Mouse (Mus musculus): ENCODE results near the gene Col4a2. TPM values are rescaled to one million over a fixed set of nuclear protein-coding genes. Genes with fewer than 3 reads are reported as not detected.
A peak's percentile ranks its signal among the peaks of the same experiment; 100 is the strongest.

Col4a2 gene
- polyA plus RNA-seq, 1 experiment from 2014 or later: 41.6 TPM

DNA sequence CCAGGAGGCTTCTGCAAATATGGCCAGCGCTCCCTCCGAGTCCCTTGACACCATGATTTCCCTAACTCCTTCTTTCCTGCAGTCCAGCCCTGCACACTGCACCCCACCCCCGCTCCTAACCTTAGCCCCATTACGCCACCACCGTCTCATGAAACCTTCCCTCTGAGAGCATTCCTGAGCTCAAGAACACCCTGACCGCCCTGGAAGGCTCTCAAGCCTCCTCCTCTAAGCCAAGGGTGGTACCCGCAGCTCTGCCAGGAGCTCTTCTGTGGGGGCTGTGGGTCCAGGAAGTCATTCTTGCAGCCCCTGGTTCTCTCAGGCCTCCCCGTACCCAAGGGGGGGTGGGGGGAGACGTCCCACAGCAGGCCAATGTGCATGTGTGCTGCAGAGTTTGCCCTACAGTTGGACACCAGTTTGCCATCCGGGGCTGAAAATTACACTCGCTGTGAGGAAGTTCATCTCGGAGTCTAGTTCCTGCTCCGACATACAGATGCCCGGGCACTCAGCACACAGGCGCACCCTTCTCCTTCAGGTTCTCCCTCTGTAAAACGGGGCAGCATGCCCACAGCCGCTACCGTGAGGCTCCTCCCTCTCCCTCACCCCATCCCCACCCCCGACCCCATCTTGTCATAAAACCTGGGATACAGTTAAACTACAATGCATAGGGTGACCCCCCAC lies 57.1 kb downstream of the Col4a2 start:
- no peaks in the 10 kb centered on the region for H3K27me3 ChIP-seq
- no peak overlapping the region for H3K9ac ChIP-seq
- no peak overlapping the region for H3K4me2 ChIP-seq
- H3K27ac ChIP-seq: no peak overlapping the region
- H3K9me3 ChIP-seq: no peaks in the 10 kb centered on the region
- 90% methylated on average over 19 of the region's 19 CpGs for WGBS
- no peak for ATAC-seq (ENCODE audit: low FRiP score)
- no peaks in the 10 kb centered on the region for H3K36me3 ChIP-seq
- H3K4me1 ChIP-seq (replicated peaks): 0 out of 2 replicates have a peak, but pooled peaks cover 4% of the 10 kb centered on the region
- no peak overlapping the region for H3K4me3 ChIP-seq

DNA sequence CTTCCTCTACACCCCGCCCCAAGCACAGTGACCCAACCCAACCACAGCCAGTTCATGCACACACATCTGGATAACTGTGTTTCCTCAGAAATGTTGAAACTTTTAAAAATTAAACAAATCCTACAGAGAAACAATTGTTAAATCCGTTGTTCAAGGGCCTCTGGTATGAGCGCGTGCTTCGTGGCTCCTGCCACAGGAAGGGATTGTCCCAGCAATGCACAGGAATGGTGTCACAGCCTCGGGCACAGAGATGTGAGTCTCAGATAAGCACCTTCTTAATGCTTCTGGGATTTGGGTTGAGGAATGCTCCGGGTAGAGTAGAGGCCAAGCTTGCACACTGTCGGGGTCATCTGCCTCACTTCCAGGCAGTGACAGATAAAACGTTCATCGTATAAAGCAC lies 58.7 kb downstream of the Col4a2 start:
- Histone ChIP-seq H3K27ac (no peak overlapping the region), H3K4me3 (no peak overlapping the region), H3K9me3 (no peaks in the 10 kb centered on the region), H3K36me3 (no peaks in the 10 kb centered on the region), H3K27me3 (peaks cover 2% of the 10 kb centered on the region; the same call in 1 of the 2 replicates), H3K4me1 (replicated peaks) (0 out of 2 replicates have a peak, but pooled peaks cover 6% of the 10 kb centered on the region), H3K9ac (no peak overlapping the region), H3K4me2 (no peak overlapping the region)
- ATAC-seq (ENCODE audit: low FRiP score): no peak
- 87% methylated on average over 10 of the region's 10 CpGs for WGBS

- WGBS: 97% methylated on average over 8 of the region's 8 CpGs
- Histone ChIP-seq H3K9ac (no peak overlapping the region), H3K27me3 (peaks cover 3% of the 10 kb centered on the region; the same call in 1 of the 2 replicates), H3K36me3 (no peaks in the 10 kb centered on the region), H3K4me2 (no peak overlapping the region), H3K9me3 (no peaks in the 10 kb centered on the region), H3K4me3 (no peak overlapping the region), H3K4me1 (replicated peaks) (0 out of 2 replicates have a peak, but pooled peaks cover 6% of the 10 kb centered on the region), H3K27ac (no peak overlapping the region)
- ATAC-seq (ENCODE audit: low FRiP score): no peak
Measured at GRCm38 (mm10) chr8:11372080-11372479, 59.5 kb downstream of the Col4a2 start.

DNA sequence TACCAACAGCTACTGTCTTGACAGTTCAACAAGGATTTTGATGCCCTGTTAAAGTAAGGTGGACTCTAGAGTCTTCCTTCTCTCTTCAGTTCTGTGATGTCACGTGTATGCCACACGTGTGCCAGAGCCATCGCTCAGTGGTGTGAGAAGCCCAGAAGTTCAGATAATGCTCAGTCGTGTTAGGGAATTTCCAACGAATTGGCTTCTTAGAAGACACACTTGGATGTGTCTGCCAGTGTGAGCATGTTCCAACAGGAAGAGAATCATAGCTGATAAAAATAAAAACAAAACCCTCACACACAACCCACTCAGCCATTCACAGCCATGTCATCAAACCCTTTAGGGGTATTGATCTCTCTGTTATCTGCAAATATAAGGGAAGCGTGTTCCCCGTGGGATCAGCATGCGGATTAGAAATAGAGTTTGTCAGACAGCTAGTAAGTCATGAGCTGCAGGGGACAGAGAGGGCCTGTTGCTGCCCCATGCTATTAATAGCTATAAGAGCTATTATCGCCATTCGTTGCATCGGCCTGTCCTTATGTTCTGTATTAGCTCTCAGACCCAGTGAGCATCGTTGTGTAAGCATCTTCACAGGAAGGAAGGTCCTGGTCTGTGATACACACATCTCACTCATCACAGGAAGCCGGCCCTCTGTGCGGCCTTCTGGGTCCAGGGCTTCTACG lies 61.2 kb downstream of the Col4a2 start:
- Histone ChIP-seq H3K9me3 (no peaks in the 10 kb centered on the region), H3K9ac (no peak overlapping the region), H3K36me3 (no peaks in the 10 kb centered on the region), H3K27me3 (peaks cover 3% of the 10 kb centered on the region; the same call in 1 of the 2 replicates), H3K27ac (no peak overlapping the region), H3K4me1 (replicated peaks) (peaks cover 6% of the 10 kb centered on the region; the same call in 1 of the 2 replicates), H3K4me2 (no peak overlapping the region), H3K4me3 (no peak overlapping the region)
- whole genome bisulfite sequencing: 90% methylated on average over 15 of the region's 15 CpGs
- ATAC-seq (ENCODE audit: low FRiP score): no peak

DNA sequence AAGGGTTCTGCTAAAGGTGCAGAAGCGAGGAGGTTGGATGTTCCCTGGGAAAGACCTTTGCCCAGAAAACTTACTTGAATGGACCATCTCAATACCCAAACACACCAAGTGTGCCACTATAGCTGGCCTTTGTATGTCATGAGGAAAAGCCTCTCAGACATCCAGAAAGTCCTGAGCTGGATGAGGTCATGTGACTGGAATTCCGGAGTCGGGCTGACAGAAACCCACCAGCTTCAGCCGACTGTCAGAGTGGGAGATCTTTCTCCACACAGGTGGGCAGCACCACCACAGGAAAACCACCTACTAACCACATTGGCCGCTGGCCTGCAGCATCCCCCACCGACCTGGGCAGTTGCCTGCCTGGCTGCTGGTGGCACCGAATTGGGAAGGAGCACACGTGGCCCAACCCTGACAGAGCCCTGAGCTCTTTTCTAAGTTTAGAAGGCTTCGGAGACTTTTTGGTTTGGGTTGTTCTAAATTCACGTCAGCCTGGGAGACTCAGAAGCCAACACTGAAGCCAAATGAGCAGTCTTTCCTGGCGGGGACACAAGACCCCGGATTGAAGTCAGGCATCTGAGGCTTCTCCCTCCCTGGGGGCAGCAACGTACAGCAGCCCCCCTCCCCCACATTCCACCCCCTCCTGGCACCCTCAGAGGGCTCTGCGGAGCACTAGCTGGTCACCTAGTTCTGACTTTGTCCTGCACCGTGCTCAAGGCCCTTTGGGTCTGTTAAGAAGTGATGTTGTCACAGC lies 61.9 kb downstream of the Col4a2 start:
- Histone ChIP-seq H3K36me3 (no peaks in the 10 kb centered on the region), H3K4me2 (no peak overlapping the region), H3K4me1 (replicated peaks) (peaks cover 3% of the 10 kb centered on the region; the same call in 1 of the 2 replicates), H3K9ac (no peak overlapping the region), H3K4me3 (no peak overlapping the region), H3K27ac (no peak overlapping the region), H3K9me3 (no peaks in the 10 kb centered on the region), H3K27me3 (peaks cover 3% of the 10 kb centered on the region; the same call in 1 of the 2 replicates)
- ATAC-seq (ENCODE audit: low FRiP score): no peak
- WGBS: 87% methylated on average over 15 of the region's 15 CpGs

DNA sequence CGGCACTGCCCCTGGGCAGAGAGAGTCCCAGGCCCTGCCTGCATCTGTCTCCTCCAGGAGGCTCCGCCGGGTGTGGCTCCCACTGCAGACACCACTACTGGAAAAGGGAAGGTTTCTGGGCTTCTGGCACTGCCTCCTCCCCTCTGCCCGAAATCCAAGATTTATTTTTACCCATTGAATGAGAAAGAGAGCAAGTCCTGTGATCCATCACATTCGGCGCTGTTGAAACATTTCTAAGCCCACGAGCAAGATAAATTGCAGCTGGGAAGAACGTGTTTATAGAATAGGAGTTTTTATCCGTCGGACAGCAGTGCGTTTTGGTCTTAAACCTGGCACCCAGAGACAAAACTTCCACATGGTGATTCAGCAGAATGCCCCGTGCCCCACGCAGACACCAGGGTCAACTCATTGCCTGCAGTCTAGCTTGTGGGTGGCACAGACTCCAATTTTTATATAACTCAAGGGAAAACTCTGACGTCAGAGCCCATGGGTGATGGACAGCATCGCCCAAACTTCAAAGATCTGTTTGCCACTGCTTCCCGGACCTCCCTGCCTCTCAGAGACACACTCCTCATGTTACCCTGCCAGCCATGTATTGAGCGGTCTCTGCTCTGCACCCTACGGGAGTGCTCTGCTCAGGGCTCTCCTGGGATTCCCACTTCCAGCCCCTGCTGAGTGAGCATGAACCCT lies 63.3 kb downstream of the Col4a2 start:
- Histone ChIP-seq H3K4me1 (replicated peaks) (peaks cover 2% of the 10 kb centered on the region; the same call in 1 of the 2 replicates), H3K9me3 (no peaks in the 10 kb centered on the region), H3K27me3 (peaks cover 3% of the 10 kb centered on the region; the same call in 1 of the 2 replicates), H3K27ac (no peak overlapping the region), H3K36me3 (no peaks in the 10 kb centered on the region), H3K4me3 (no peak overlapping the region), H3K4me2 (no peak overlapping the region), H3K9ac (no peak overlapping the region)
- whole genome bisulfite sequencing: 69% methylated on average over 18 of the region's 18 CpGs
- ATAC-seq (ENCODE audit: low FRiP score): no peak

DNA sequence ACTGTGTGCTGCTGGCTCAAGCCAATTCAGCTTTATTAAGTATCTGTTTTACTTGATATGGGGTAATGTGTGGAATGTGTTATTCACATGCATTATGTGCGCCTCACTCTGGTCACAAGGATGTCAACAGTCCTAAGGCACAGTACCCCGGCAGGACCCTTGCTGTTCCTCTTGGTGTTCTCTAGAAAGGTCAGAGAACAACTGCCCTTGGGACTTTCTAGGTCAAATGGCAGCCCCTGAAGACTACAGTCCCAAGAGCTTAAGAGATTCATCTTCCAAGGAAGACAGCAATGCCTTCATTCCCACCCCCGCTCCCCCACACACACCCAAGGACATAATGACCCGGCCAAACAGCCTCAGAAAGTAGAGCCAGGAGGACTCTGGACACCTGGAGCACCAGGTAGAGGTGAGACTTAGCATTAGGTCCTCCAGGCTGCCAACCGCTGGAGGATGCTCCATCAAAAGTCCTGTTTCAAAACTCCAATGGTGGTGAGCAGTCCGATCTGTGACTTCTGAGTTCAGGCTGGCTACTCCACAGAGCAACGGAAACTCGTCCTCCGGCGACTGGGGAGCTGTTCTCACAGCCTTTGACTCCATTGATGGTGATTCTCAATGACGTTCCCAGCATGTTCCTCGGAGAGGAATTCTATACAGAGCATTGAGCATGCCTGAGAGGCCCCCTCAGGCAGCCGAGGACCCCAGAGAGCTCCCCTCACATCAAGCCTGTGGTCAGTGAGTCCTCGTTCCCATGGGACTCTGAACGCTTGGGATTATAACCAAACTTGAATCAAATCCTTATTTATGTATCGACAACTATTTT lies 65.0 kb downstream of the Col4a2 start:
- Histone ChIP-seq H3K36me3 (no peaks in the 10 kb centered on the region), H3K27ac (no peak overlapping the region), H3K4me1 (replicated peaks) (peaks cover 17% of the 10 kb centered on the region), H3K9ac (no peak overlapping the region), H3K4me2 (no peak overlapping the region), H3K9me3 (no peaks in the 10 kb centered on the region), H3K4me3 (no peak overlapping the region), H3K27me3 (peaks cover 3% of the 10 kb centered on the region; the same call in 1 of the 2 replicates)
- no peak for ATAC-seq (ENCODE audit: low FRiP score)
- 69% methylated on average over 16 of the region's 16 CpGs for WGBS

DNA sequence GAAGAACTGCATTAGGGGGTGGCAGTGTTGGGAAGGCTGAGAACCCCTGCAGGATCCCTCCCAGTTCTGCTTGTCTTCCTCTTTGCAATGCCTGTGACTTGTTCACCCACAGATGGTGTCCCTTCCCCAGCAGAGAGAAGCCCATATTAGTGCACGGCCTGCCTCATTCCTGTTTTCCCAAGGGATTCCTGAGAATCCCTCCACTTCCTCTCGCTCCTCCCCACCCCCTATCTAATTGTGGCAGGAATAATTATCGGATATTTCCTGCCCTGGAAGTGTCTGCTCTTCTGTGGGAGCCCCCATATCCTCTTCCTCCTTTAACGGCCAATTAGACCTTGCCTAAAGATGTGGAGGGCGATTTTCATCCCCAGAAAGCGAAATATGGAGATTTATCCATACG lies 67.0 kb downstream of the Col4a2 start:
- ATAC-seq (ENCODE audit: low FRiP score): no peak
- H3K4me3 ChIP-seq: no peak overlapping the region
- H3K27ac ChIP-seq: no peak overlapping the region
- peaks cover 18% of the 10 kb centered on the region for H3K4me1 ChIP-seq (replicated peaks)
- H3K36me3 ChIP-seq: no peaks in the 10 kb centered on the region
- H3K27me3 ChIP-seq: peaks cover 3% of the 10 kb centered on the region; the same call in 1 of the 2 replicates
- no peaks in the 10 kb centered on the region for H3K9me3 ChIP-seq
- 80% methylated on average over 7 of the region's 7 CpGs for WGBS
- H3K9ac ChIP-seq: no peak overlapping the region
- H3K4me2 ChIP-seq: no peak overlapping the region

DNA sequence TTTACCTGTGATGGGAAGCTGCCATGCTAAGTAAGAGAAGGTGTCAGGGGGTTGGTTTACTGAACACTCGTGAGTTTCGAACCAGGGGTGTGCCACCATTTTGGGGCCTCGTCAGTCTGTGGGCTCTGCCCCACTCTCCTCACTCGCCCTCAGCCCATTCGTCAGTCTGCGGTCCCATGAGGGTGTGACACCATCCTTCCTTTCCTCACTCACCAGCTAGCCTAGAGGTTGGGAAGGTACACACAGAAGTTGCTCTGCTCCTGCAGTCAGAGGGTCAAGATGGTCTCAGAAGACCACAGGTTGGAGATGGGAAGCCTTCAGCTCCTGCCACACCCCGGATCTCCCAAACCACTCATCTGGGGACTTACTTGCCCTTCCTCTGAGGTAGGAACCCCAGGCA lies 68.9 kb downstream of the Col4a2 start:
- H3K27ac ChIP-seq: no peak overlapping the region

GRCm38 (mm10) chr8:11382059-11382810 lies 69.6 kb downstream of the Col4a2 start:
- Histone ChIP-seq H3K27ac (no peak overlapping the region), H3K4me3 (no peak overlapping the region), H3K27me3 (no peaks in the 10 kb centered on the region), H3K9ac (no peak overlapping the region), H3K36me3 (no peaks in the 10 kb centered on the region), H3K9me3 (no peaks in the 10 kb centered on the region), H3K4me2 (no peak overlapping the region), H3K4me1 (replicated peaks) (peaks cover 16% of the 10 kb centered on the region)
- ATAC-seq (ENCODE audit: low FRiP score): peak; percentile 68
- 42% methylated on average over 19 of the region's 19 CpGs for WGBS

More for the DNA sequence above, 68.9 kb downstream of the Col4a2 start:
- Histone ChIP-seq H3K9ac (no peak overlapping the region), H3K4me3 (no peak overlapping the region), H3K9me3 (no peaks in the 10 kb centered on the region), H3K4me1 (replicated peaks) (peaks cover 16% of the 10 kb centered on the region), H3K36me3 (no peaks in the 10 kb centered on the region), H3K27me3 (no peaks in the 10 kb centered on the region), H3K4me2 (no peak overlapping the region)
- 91% methylated on average over 7 of the region's 7 CpGs for WGBS
- ATAC-seq (ENCODE audit: low FRiP score): no peak

DNA sequence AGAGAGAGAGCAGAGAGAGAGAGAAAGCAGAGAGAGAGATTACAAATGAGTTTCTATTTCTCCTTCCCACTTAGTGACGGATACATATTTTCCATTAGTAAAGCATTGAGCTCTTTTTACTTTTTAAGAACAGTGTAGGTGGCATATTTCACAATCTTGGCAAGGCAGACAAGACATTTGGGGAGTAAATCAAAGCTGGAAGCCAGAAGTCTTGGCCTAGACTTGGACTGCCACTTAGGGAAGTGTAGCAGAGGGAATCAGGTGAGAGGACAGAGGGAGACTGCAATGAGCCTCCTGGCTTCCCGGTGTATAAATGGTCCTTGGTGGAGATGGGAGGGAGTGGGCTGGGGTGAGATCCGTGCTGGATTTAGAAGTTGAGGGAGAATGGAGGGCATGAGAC lies 70.3 kb downstream of the Col4a2 start:
- peak overlapping the region; percentile 40; the same call in 1 of the 2 replicates for H3K27ac ChIP-seq
- no peak overlapping the region for H3K4me3 ChIP-seq
- no peak overlapping the region for H3K9ac ChIP-seq
- no peaks in the 10 kb centered on the region for H3K9me3 ChIP-seq
- H3K27me3 ChIP-seq: no peaks in the 10 kb centered on the region
- H3K4me1 ChIP-seq (replicated peaks): peaks cover 16% of the 10 kb centered on the region
- WGBS: 60% methylated on average over 3 of the region's 3 CpGs
- ATAC-seq (ENCODE audit: low FRiP score): no peak
- H3K4me2 ChIP-seq: no peak overlapping the region
- H3K36me3 ChIP-seq: no peaks in the 10 kb centered on the region

Data from hindbrain, embryonic 13.5 days (tissue).